Mouse (Mus musculus): ENCODE measurements around the gene Aars.
"Not testable (repeated sequence)": the region's sequence is repeated elsewhere in the genome, so short reads cannot be mapped to it uniquely, and the experiment has no call there.

Gene Aars

DNA sequence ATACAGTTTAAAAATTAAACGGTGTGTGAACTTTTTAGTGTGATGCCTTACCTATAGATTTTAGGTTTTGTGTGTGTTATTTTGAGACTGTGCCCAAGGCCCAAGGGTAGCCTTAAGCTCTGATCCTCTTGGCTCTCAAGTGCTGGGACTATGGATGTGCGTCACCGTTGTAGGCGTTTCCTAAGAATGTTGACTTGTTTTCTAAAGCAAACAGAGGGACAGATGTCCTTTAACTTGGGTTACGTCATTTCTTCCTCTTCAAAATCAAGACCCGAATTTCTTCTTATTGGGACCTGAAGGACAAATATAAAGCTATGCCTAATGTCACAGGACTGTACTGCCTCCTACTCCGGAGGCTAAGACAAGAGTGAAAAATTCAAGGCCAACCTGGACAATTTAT lies at the start of gene Aars:
Gene Aars, plus strand, starts transcription at position 229 of the 400 bp plus-strand sequence.
- no peak for DNase-seq (ENCODE audit: low read depth)

DNA sequence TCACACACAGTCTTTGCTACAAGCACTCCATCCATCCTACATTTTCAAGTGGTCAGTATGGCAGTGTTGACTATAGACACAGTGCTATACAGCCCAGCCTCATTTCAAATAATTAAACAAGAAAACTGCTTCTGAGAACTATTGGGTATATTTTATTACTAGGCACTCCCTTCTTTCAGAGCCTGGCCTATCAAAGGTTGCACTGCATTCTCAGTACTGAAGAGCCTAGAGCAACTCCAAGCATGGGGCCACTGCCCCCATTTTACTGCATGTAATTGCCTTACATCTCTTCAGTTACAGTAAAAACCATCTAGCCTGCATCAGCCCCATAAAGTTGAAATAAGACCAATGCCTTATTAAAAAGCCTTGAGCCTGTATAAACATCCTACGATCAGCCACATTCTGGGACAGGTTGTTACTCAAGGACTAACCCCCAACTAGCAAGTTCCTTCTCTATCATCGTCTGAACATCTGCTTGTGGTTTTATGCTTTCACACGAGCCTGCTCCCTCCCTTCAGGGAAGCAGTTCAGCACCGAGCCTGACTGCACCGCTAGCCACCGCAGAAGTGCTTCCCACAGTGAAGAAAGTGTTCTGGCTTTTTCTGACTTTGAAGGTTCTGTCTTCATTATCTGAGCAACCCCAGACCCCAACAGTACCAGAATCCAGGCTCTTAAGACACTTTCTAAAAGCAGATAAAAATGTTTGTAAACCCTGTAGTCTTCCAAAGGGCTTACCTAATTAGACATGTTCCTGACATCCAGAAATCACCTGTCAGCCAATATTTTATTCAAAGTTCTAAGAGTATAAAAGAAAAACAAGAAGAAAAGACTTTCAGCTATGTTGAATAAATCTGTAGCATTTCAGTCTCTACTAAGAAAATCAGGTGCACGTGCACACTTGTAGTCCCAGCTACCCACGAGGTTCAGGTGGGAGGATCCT lies 44.9 kb upstream of the Aars start:
- DNase-seq (ENCODE audit: low read depth): peak; percentile 32

DNA sequence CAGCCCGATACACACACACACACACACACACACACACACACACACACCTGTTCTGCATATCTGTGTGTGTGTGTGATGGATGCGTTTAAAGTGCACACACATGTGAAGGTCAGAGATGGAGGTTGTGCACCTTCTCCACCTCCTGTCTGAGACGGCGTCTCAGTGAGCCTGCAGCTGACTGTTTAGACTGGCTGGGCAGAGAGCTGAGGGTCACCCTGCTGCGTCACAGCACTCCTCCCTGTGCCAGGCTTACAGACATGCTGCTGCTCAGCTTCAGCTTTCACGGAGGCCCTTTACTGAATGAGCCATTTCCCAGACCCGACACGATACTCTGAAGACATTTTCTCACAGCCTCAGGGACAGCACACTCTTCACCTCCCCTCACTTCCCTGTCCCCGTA lies 42.9 kb upstream of the Aars start:
- DNase-seq (ENCODE audit: low read depth): no peak

DNA sequence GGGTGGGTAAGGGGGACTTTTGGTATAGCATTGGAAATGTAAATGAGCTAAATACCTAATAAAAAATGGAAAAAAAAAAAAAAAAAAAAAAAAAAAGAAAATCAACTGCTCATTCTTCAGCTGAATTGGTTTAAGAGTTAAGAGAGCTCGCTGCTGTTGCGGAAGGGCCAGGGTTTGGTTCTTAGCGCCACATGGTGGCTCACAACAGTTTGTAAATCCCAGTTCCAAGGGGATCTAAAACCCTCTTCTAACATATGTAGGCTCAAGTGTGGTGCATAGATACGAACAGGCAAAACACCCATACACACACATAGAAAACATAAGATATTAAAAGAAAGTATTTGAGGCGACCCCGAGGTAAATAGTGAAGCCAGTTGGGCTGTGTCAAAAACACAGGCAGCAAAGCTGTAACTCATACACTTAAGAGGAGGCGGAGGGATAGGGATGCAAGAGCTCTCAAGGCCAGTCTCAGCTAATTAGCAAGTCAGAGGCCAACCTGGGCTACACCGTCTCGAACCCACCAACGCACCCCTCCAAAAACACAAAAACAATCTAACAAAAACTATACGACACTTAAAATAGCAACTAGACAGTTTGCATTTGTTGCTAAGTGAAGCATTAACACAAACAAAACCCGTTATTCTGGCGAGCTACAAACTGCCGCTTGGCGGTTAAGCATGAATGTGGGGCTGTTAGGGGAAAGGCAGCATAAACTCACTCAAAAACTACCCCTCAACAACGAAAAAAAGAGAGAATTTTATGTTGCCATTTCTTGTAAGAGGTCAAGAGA lies 36.1 kb upstream of the Aars start:
- DNase-seq (ENCODE audit: low read depth): peak; percentile 59

GRCm38 (mm10) chr8:110997547-110998531 lies 35.1 kb upstream of the Aars start, which contains the start of gene Ddx19a:
Gene Ddx19a, minus strand, starts transcription at chr8:110997800.
- DNase-seq (ENCODE audit: low read depth): peak; percentile 93

- not testable (repeated sequence) for DNase-seq (ENCODE audit: low read depth)
Measured at GRCm38 (mm10) chr8:111010230-111010991, 22.5 kb upstream of the Aars start.

GRCm38 (mm10) chr8:111026609-111027008 lies 6.3 kb upstream of the Aars start:
- not testable (repeated sequence) for DNase-seq (ENCODE audit: low read depth)

DNA sequence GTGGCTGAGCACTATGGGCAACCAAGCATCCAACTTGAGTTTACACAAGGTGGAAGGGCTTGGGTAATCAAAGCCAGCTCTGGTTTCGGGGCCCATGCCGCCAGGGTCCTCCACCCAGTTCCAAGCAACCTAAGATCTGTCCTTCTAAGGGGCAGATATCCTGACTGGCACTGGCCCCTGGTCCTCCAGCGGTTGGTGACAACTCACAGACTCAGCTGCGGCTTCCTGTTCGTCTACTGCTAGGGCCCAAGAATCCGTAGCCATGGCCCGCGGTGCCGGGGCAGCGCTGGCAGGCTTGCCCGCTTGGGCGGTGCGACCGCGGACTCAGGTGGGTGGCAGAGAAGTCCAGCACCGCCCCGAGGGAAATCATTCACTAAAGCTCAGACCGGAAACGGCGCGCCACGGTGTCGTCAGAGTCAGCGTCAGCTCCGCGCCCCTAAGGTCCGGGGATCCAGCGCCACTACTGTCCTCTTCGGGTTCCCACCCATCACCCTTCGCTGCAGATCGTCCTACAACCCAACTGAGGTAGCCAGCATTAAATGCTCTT lies 5.5 kb upstream of the Aars start:
- DNase-seq (ENCODE audit: low read depth): peak; percentile 82

DNA sequence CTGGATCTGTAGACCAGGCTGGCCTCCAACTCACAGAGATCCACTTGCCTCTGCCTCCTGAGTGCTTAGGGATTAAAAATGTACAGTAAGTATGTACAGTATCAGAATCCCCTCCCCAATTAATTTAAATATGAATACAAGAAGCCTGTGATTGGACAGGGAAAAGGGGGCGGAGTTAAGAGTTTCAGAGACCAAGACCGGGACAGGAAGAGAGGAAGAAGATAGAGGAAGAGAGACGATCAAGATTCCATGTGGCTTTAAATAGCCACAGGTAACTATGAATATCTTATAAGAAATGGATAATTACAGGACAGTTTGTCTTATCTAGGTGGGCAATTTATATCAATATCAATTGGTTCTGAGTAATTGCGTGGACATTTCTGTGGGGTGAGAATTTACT lies 3.4 kb upstream of the Aars start:
- DNase-seq (ENCODE audit: low read depth): peak; percentile 56

- DNase-seq (ENCODE audit: low read depth): peak; percentile 68
Measured at GRCm38 (mm10) chr8:111030045-111030444, 2.9 kb upstream of the Aars start.

GRCm38 (mm10) chr8:111031572-111031971 lies 1.4 kb upstream of the Aars start, which contains the start of gene Ddx19b:
Gene Ddx19b, minus strand, starts transcription at chr8:111031751.
- DNase-seq (ENCODE audit: low read depth): no peak

GRCm38 (mm10) chr8:111033482-111034215 lies 705 bp downstream of the Aars start:
- DNase-seq (ENCODE audit: low read depth): peak; percentile 99

DNA sequence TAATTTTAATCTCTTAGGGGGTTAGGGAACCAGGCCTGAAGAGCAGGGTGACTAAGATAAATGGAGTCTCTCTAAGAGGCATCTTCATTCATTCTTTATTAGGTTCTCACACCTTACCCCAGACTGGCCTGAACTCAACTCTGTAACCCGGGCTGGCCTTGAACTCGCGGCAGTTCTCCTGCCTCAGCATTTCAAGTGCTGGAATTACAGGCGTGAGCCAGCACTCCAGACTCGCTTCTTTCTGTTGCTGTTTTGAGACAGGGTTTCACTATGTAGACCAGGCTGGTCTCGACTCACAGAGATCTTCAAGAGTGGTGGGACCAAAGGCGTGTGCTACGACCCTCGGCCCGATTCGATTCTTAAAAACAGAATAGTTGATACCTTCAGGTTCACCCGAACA lies 1.3 kb downstream of the Aars start:
- no peak for DNase-seq (ENCODE audit: low read depth)

GRCm38 (mm10) chr8:111036591-111036990 lies 3.6 kb downstream of the Aars start:
- no peak for DNase-seq (ENCODE audit: low read depth)

GRCm38 (mm10) chr8:111042546-111042945 lies 9.6 kb downstream of the Aars start:
- no peak for DNase-seq (ENCODE audit: low read depth)

DNA sequence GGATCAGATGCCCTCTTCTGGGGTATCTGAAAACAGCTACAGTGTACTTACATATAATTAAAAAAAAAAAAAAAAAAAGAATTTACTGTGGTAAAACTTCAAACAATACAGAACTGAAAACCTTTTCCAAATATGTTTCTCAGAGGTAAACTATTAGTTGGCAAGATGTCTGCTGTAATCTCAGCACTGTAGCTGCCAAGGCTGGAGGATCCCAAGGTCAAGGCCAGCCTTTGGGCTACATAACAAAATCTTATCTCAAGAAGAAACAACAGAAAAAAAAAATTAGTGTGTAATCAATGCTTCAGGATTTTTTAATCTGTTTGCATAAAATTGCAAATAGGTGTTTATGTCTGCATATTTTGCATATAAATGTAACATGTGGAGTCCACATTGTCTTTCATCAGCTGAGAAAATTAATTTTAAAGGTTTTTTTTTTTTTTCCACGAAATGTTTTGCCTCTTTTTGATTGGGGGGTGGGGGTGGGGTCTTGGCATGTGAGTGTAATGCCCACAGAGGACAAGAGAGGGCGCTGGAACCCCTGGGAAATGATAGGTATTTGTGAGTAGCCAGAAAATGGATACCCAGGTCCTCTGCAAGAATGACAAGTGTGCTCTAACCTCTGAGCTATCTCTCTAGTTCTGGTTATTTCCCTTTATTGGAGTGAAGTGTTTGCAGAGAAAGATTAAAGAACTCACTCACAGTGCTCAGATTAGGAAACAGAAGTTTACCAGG lies 11.2 kb downstream of the Aars start:
- DNase-seq (ENCODE audit: low read depth): peak; percentile 45

- peak; percentile 54 for DNase-seq (ENCODE audit: low read depth)
Measured at GRCm38 (mm10) chr8:111048694-111049093, 15.8 kb downstream of the Aars start.

DNA sequence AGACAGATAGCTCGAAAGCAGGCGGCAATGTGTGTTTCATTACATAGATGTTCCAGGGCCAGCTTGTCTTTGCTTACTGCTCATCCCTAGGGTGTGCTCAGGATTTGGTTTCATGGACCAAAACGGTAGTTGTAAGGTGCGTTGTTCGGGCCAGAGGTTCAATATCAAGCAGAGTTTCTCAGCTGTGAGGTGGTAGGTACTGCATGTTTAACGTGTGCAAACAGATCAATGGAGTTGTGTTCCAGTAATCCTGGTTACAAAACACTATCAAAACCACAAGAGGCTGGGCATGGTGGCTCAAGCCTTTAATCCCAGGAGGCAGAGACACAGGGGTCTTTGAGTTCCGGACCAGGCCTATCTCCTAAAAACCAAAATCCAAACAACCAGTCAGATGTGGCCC lies 16.2 kb downstream of the Aars start:
- no peak for DNase-seq (ENCODE audit: low read depth)

Measured in naive thymus-derived CD4-positive, alpha-beta T cell, adult 2 months (primary cell).